Mouse (Mus musculus): ENCODE measurements around the gene Gpcpd1.

DNA sequence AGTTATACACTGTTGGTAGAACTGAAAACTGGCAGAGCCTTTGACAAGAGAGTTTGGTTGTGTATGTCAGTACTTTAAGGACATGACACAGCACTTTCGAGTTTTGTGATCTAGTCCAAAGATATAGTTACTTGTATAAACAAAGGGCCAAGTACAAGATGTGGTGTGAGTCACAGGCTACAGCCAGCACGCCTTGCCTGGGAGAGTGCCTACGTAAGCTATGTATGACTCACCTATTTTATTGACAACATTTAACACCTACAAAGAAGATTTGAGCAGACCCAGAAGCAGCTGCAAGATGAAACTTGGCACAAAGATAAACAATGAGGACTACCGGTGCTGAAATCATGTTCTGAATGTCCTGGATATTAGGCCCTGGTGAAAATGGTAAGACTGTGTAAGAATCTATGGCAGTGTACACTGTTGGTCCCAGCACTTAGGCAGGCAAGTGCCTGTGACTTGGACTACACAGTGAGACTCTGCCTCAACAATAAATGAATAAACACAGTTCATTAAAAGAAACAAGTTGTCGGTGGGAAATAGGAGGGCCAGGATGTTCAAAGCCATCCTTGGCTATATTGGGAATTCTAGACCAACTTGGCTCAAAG, 26.2 kb upstream of the Gpcpd1 start:
- TF ChIP-seq CTCF (IDR thresholded peaks at IDR 0.05) (no peak), EP300 (IDR thresholded peaks at IDR 0.05) (peak; percentile 92)

All from lung, postnatal 0 days (tissue).